Mouse (Mus musculus) subcutaneous adipose tissue, adult 2 months (tissue): Measurements from ENCODE around the gene Rprd1b. TPM values are rescaled to one million over a fixed set of nuclear protein-coding genes. Genes with fewer than 3 reads are reported as not detected.

ENCODE experiments used
- polyA plus RNA-seq: library from polyadenylated mRNA; depleted of rRNA; stranded (reverse); fragments of >200 nt; gene quantifications from 2 replicates; pipeline ENCODE4 v1.2.3, GENCODE M21; 2012; ENCODE audit warnings: low replicate concordance; rRNA removed

The Rprd1b gene
- polyA plus RNA-seq: 15.2 and 21.6 TPM in 2 replicates

DNA sequence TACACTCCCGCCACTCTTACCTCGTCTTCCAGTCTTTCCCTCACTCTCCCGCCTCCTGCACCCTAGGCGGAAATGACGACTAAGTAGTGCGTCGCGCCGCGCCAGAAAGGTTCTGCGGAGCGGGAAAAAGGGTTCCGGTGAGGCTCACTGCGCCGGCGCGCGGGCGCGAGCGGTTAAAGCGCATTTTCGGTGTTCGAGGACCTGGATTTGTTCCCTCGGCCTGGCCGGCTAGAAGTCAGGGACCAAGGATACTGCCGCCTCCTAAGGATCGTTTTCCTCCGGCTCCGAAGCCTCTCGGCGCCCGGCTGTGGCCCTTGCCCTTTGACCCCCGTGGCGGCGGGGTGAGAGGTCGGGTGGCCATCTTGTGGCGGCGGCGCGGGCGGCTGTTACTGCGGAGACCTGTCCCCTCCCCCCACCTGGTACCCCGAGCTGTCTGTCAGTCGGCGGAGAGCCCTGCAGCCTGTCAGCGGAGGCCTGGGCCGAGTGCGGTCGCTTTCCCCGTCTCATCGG, at the start of gene Rprd1b, which contains the start of gene Tti1:
TSS of gene Rprd1b (plus strand) at position 144 of the 510 bp plus-strand sequence.
TSS of gene Tti1 (minus strand) at position 80 of the 510 bp plus-strand sequence.

DNA sequence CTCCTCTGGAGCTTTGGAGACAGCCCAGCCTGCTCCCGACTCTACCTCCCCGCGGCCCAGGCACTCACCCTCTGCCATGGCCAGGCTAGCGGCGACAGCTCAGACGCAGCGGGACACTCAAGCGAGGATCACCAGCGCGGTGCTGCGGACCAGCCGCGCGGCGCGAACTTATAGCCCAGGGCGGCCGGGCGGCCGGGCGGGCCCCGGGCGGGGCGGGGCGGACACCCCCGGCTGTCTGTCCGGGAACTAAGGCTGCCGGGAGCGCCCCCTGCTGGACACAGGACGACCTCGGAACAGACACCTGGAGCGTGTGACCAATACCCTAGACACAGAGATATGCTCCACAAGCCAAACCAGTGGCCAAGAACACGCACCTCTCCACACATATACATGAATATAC, 117.9 kb downstream of the Rprd1b start, which contains the start of gene Tgm2:
TSS of gene Tgm2 (minus strand) at position 214 of the 400 bp plus-strand sequence.

Other genes starting within 250 kb of the Rprd1b start
- gene Vstm2l, start 113.8 kb upstream of the Rprd1b start, polyA plus RNA-seq: not detected in 2 replicates
- 16.7 and 23.6 TPM in 2 replicates for gene Tti1, start 64 bp upstream of the Rprd1b start, polyA plus RNA-seq
- gene Tgm2, start 117.9 kb downstream of the Rprd1b start, polyA plus RNA-seq: 235 and 428 TPM in 2 replicates
- 1.3 and 9.0 TPM in 2 replicates for gene D630003M21Rik, start 200.7 kb downstream of the Rprd1b start, polyA plus RNA-seq
- gene Bpi, start 229.6 kb downstream of the Rprd1b start, polyA plus RNA-seq: 0.13 TPM in 1 of 2 replicates, not detected in the other